Mouse (Mus musculus): ENCODE data around the gene 1700001P01Rik. TPM values are rescaled to one million over a fixed set of nuclear protein-coding genes. Genes with fewer than 3 reads are reported as not detected.

The 1700001P01Rik gene
- polyA plus RNA-seq, 1 experiment from 2014 or later = not detected

DNA sequence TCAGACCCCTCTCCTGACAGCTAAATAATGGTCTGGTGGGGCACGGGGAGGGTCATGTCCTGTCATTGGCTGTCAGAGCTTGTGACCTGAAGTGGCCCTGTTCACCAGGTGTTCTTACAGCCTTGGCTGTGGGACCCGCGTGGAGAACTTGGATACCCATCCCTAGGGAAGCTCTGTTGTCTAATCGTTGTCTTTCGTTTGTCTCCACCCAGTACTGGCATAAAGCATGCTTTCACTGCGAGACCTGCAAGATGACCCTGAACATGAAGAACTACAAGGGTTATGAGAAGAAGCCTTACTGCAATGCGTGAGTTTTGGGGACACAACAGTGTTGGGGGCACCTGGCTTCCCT is 30.9 kb upstream of the 1700001P01Rik start:
- Histone ChIP-seq H3K36me3 (ENCODE audit: control insufficient read depth, insufficient read depth, low read length) (no peaks in the 10 kb centered on the region), H3K9me3 (replicated peaks; ENCODE audit: control insufficient read depth, low read length) (no peaks in the 10 kb centered on the region), H3K4me1 (ENCODE audit: control insufficient read depth, insufficient read depth, low read length) (peaks cover 80% of the 10 kb centered on the region), H3K27ac (ENCODE audit: low read length) (peak overlapping the region; percentile 84; the same call in 1 of the 2 replicates), H3K4me3 (replicated peaks; ENCODE audit: low read length) (no peak overlapping the region), H3K9ac (ENCODE audit: low read length) (0 out of 2 replicates have a peak overlapping the region, but pooled peaks have one; percentile 51), H3K27me3 (ENCODE audit: control insufficient read depth, insufficient read depth, low read length) (no peaks in the 10 kb centered on the region), H3K4me2 (ENCODE audit: low read depth, low read length) (no peak overlapping the region; the same call in 1 of the 2 replicates)
- ATAC-seq (ENCODE audit: insufficient read depth, low FRiP score) = no peak
- WGBS = 56% methylated on average over 7 of the region's 7 CpGs

DNA sequence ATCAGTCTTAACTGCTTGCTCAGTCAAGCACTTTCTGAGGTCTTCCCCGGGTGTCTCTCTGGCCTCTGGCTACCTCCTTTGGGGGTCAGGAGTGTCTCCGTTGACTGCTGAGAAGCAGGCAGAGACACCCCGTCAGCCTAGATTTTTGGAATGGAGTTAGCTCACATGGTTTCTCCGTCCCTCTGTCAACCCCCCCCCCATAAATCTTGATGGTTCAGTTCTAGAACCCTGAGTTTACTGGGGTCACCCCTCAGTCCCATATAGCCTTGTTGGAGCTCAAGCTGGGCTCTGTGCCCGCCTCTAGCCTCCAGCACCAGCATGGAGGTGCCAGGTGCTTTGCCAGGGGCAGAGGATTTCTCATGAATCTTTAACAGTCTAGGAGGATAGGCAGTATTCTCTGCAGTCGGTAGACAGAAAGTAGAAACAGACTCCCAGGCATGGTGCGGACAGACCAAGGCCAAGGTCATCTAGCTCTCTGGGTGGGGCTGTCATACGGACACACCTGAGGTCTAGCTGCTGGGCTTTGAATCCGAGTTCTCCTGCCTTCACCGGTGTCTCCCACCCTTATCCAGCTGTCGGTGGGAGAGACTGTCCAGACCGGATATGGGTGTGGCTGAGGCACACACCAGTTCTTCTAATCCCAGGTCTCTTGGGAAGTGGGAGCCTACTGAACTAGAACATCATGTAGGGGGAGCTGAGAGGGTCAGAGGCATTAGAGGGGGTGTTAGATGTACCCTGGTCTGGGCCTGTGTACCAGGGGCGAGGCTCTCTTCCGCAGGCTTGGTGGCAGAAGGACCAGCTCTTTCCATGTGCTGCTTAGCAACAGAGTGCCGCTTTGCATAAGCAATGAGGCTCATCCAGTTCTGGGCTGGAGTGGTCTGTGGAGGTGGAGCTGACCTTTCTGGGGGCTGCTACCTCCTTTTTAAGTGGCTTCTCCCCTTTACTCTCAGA is 30.2 kb upstream of the 1700001P01Rik start:
- Histone ChIP-seq H3K4me1 (ENCODE audit: control insufficient read depth, insufficient read depth, low read length) (peaks cover 82% of the 10 kb centered on the region), H3K36me3 (ENCODE audit: control insufficient read depth, insufficient read depth, low read length) (no peaks in the 10 kb centered on the region), H3K4me3 (replicated peaks; ENCODE audit: low read length) (peak overlapping the region; percentile 6; the same call in 1 of the 2 replicates), H3K27me3 (ENCODE audit: control insufficient read depth, insufficient read depth, low read length) (no peaks in the 10 kb centered on the region), H3K4me2 (ENCODE audit: low read depth, low read length) (peak overlapping the region; percentile 44), H3K27ac (ENCODE audit: low read length) (peak overlapping the region; percentile 84), H3K9ac (ENCODE audit: low read length) (peak overlapping the region; percentile 51), H3K9me3 (replicated peaks; ENCODE audit: control insufficient read depth, low read length) (no peaks in the 10 kb centered on the region)
- ATAC-seq (ENCODE audit: insufficient read depth, low FRiP score) = 0 out of 2 replicates have a peak, but pooled peaks have one; percentile 3
- 23% methylated on average over 15 of the region's 15 CpGs for WGBS

DNA sequence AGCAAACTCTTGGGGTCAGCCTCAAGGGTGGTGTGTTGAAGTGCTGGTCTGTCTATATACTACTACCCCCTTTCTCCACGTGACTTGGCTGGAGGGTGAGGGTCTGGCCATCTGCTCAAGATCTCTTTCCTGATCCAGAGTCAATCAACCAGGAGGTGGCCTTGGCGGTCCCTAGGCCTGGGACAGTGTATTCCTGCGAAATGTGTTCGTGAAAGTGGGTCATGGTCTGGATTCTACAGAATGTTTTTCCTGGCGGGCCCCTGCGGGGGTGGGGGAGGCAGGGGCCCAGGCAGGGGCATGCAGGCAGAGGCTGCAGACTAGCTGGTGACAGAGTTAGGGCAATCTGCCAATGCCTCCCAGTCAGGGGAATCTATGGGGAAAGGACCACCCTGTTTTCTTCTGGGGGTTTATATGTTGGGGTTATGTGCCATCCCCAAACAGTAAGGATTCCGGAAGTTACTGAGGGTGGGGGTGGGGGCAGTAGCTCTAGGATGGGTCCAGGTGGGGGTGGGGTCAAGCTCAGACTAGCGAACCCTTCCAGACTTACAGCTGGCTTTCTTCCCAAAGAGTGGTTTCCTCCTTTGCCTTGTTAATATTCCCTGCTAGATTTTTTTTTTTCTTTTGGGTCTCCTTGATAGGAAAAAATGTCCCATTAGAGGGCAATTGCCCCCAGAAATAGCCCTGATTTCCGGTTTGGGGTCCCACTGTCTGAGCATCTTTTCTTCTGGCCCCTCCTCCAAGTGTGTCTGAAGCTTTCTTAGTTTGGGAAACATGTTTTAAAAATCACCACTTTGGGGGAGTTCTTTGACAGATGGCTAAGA is 29.3 kb upstream of the 1700001P01Rik start:
- Histone ChIP-seq H3K9ac (ENCODE audit: low read length) (peak overlapping the region; percentile 51), H3K27me3 (ENCODE audit: control insufficient read depth, insufficient read depth, low read length) (no peaks in the 10 kb centered on the region), H3K9me3 (replicated peaks; ENCODE audit: control insufficient read depth, low read length) (no peaks in the 10 kb centered on the region), H3K4me2 (ENCODE audit: low read depth, low read length) (peak overlapping the region; percentile 44), H3K27ac (ENCODE audit: low read length) (peak overlapping the region; percentile 84), H3K4me1 (ENCODE audit: control insufficient read depth, insufficient read depth, low read length) (peaks cover 76% of the 10 kb centered on the region), H3K4me3 (replicated peaks; ENCODE audit: low read length) (peak overlapping the region; percentile 14), H3K36me3 (ENCODE audit: control insufficient read depth, insufficient read depth, low read length) (no peaks in the 10 kb centered on the region)
- ATAC-seq (ENCODE audit: insufficient read depth, low FRiP score) = 0 out of 2 replicates have a peak, but pooled peaks have one; percentile 4
- 8% methylated on average over 9 of the region's 9 CpGs for WGBS

GRCm38 (mm10) chr11:97803847-97804246 is 28.1 kb upstream of the 1700001P01Rik start:
- Histone ChIP-seq H3K4me3 (replicated peaks; ENCODE audit: low read length) (no peak overlapping the region), H3K9ac (ENCODE audit: low read length) (peak overlapping the region; percentile 29; the same call in 1 of the 2 replicates), H3K27ac (ENCODE audit: low read length) (peak overlapping the region; percentile 84), H3K4me2 (ENCODE audit: low read depth, low read length) (peak overlapping the region; percentile 44; the same call in 1 of the 2 replicates), H3K36me3 (ENCODE audit: control insufficient read depth, insufficient read depth, low read length) (no peaks in the 10 kb centered on the region), H3K9me3 (replicated peaks; ENCODE audit: control insufficient read depth, low read length) (no peaks in the 10 kb centered on the region), H3K27me3 (ENCODE audit: control insufficient read depth, insufficient read depth, low read length) (no peaks in the 10 kb centered on the region), H3K4me1 (ENCODE audit: control insufficient read depth, insufficient read depth, low read length) (peaks cover 65% of the 10 kb centered on the region)
- 57% methylated on average over 5 of the region's 5 CpGs for WGBS
- no peak for ATAC-seq (ENCODE audit: insufficient read depth, low FRiP score)

DNA sequence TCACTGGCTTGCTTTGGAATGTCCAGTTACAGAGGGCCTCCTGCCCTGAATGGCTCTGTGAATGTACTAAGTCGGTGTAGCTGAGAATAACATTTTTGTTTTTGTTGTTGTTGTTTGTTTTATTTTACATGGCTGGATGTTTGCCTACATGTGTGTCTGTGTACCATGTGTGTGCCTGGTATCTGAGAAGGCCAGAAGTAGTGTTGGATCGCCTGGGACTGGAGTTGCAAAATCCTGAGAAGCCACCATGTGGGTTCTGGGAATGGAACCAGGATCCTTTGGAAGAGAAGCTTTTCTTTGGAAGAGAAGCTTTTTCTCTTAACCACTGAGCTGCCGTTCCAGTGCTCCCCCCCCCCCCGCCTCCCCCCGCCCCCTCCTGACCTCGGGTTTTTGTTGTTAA is 26.8 kb upstream of the 1700001P01Rik start:
- WGBS = 27% methylated on average over 6 of the region's 6 CpGs
- ATAC-seq (ENCODE audit: insufficient read depth, low FRiP score) = no peak
- peak overlapping the region; percentile 99 for H3K27ac ChIP-seq (ENCODE audit: low read length)
- 0 out of 2 replicates have a peak overlapping the region, but pooled peaks have one; percentile 97 for H3K4me3 ChIP-seq (replicated peaks; ENCODE audit: low read length)
- no peaks in the 10 kb centered on the region for H3K36me3 ChIP-seq (ENCODE audit: control insufficient read depth, insufficient read depth, low read length)
- peak overlapping the region; percentile 74 for H3K4me2 ChIP-seq (ENCODE audit: low read depth, low read length)
- H3K9me3 ChIP-seq (replicated peaks; ENCODE audit: control insufficient read depth, low read length) = no peaks in the 10 kb centered on the region
- H3K9ac ChIP-seq (ENCODE audit: low read length) = no peak overlapping the region
- H3K4me1 ChIP-seq (ENCODE audit: control insufficient read depth, insufficient read depth, low read length) = peaks cover 51% of the 10 kb centered on the region
- no peaks in the 10 kb centered on the region for H3K27me3 ChIP-seq (ENCODE audit: control insufficient read depth, insufficient read depth, low read length)

- H3K9ac ChIP-seq (ENCODE audit: low read length) = no peak overlapping the region
- no peaks in the 10 kb centered on the region for H3K27me3 ChIP-seq (ENCODE audit: control insufficient read depth, insufficient read depth, low read length)
- ATAC-seq (ENCODE audit: insufficient read depth, low FRiP score) = no peak
- 7% methylated on average over 1 of the region's 1 CpGs for WGBS
- H3K9me3 ChIP-seq (replicated peaks; ENCODE audit: control insufficient read depth, low read length) = no peaks in the 10 kb centered on the region
- peak overlapping the region; percentile 74 for H3K4me2 ChIP-seq (ENCODE audit: low read depth, low read length)
- peak overlapping the region; percentile 99 for H3K27ac ChIP-seq (ENCODE audit: low read length)
- H3K4me3 ChIP-seq (replicated peaks; ENCODE audit: low read length) = peak overlapping the region; percentile 97
- H3K36me3 ChIP-seq (ENCODE audit: control insufficient read depth, insufficient read depth, low read length) = no peaks in the 10 kb centered on the region
- peaks cover 49% of the 10 kb centered on the region for H3K4me1 ChIP-seq (ENCODE audit: control insufficient read depth, insufficient read depth, low read length)
These were observed 26.4 kb upstream of the 1700001P01Rik start for GRCm38 (mm10) chr11:97802194-97802470.

- Histone ChIP-seq H3K9me3 (replicated peaks; ENCODE audit: control insufficient read depth, low read length) (no peaks in the 10 kb centered on the region), H3K9ac (ENCODE audit: low read length) (peak overlapping the region; percentile 96), H3K27me3 (ENCODE audit: control insufficient read depth, insufficient read depth, low read length) (no peaks in the 10 kb centered on the region)
These were observed 25.9 kb upstream of the 1700001P01Rik start for GRCm38 (mm10) chr11:97801409-97802193.

DNA sequence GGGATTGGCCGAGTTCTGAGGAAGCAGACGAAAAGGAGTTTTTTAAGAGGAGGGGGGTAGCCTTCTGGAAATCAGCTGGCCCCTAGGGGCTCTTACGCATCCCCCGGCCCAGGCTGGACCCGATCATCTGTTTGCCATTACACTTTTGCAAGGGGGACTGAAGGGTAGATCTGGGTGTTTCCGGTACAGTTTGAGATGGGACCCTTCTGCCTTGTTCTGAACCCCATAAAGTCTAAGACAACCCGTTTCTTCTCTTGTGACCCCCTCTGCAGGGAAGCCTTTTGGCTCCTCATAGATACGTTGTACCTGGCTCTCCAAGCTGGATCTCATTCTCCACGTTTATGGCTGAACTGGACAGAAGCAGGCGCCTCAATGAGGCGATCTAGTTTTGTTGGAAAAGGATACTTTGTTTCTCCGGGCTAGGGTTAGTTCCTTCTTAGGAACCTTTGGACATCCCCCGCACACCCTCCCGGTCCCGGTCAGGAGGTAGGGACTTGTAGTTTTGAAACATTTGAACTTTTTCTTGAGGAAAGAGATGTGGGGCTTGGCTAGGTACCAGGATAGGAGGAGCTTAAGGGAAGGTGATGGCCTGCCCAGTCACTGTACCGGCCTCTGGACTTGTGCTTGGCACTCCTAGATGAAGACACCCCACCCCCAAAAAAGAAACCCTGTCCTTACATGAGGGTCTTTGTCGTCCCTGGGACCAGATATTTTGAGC is 25.1 kb upstream of the 1700001P01Rik start:
- no peaks in the 10 kb centered on the region for H3K27me3 ChIP-seq (ENCODE audit: control insufficient read depth, insufficient read depth, low read length)
- H3K4me3 ChIP-seq (replicated peaks; ENCODE audit: low read length) = peak overlapping the region; percentile 97
- H3K36me3 ChIP-seq (ENCODE audit: control insufficient read depth, insufficient read depth, low read length) = no peaks in the 10 kb centered on the region
- no peaks in the 10 kb centered on the region for H3K9me3 ChIP-seq (replicated peaks; ENCODE audit: control insufficient read depth, low read length)
- peaks cover 41% of the 10 kb centered on the region for H3K4me1 ChIP-seq (ENCODE audit: control insufficient read depth, insufficient read depth, low read length)
- H3K27ac ChIP-seq (ENCODE audit: low read length) = peak overlapping the region; percentile 99
- peak overlapping the region; percentile 96 for H3K9ac ChIP-seq (ENCODE audit: low read length)
- peak overlapping the region; percentile 74 for H3K4me2 ChIP-seq (ENCODE audit: low read depth, low read length)
- under 1% methylated on average over 17 of the region's 17 CpGs for WGBS
- no peak for ATAC-seq (ENCODE audit: insufficient read depth, low FRiP score)

More at GRCm38 (mm10) chr11:97801409-97802193, 25.9 kb upstream of the 1700001P01Rik start:
- no peak for ATAC-seq (ENCODE audit: insufficient read depth, low FRiP score)
- no peaks in the 10 kb centered on the region for H3K36me3 ChIP-seq (ENCODE audit: control insufficient read depth, insufficient read depth, low read length)
- peak overlapping the region; percentile 99 for H3K27ac ChIP-seq (ENCODE audit: low read length)
- peak overlapping the region; percentile 97 for H3K4me3 ChIP-seq (replicated peaks; ENCODE audit: low read length)
- peaks cover 48% of the 10 kb centered on the region for H3K4me1 ChIP-seq (ENCODE audit: control insufficient read depth, insufficient read depth, low read length)
- 17% methylated on average over 8 of the region's 8 CpGs for WGBS
- H3K4me2 ChIP-seq (ENCODE audit: low read depth, low read length) = peak overlapping the region; percentile 74

Data from stomach, embryonic 16.5 days (tissue).